In the genomic region with DNA sequence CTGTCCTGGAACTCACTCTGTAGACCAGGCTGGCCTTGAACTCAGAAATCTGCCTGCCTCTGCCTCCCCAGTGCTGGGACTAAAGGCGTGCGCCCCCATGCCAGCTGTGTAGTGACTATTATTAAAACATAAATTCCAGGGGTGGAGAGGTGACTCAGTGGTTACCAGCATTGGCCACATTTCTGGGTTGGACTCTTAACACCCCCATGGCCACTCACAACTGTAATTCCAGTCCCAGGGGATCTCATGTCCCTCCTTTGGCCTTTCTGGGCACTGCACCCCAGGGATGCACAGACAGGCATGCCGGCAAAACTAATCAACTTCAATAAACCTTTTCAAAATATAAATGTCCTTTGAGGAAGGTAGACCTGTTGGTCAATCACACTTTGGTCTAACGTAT, we compare ENCODE assay signal across 8 mouse cellular contexts. TPM values are rescaled to one million over a fixed set of nuclear protein-coding genes. Genes with fewer than 3 reads are reported as not detected.
DNase-seq lines count a peak whose midpoint lies in the region; ATAC-seq and TF ChIP-seq lines count a peak whose summit lies in the region.
"Had no signal": no experiment of that assay in that cellular context is flagged by ENCODE, and none has a peak within 500 bp of the region (broad histone marks: within the 10 kb centered on the region; RNA-seq: fewer than 3 reads in every experiment).

No protein-coding gene starts in this region.

- 85% methylated on average over 4 of the region's 4 CpGs for WGBS in lung, embryonic 14.5 days
- 87% methylated on average over 4 of the region's 4 CpGs for WGBS in forebrain, embryonic 14.5 days
- 90% methylated on average over 4 of the region's 4 CpGs for whole genome bisulfite sequencing in limb, embryonic 15.5 days
- 89% methylated on average over 4 of the region's 4 CpGs for WGBS in stomach, embryonic 16.5 days

- H3K4me3 ChIP-seq in lung, embryonic 14.5 days (ENCODE audit: low read depth, low read length): peak overlapping the region; percentile 96; the same call in 1 of the 2 replicates
- H3K4me3 ChIP-seq in forebrain, embryonic 14.5 days (ENCODE audit: low read depth, low read length): no peak overlapping the region
- H3K4me3 ChIP-seq in limb, embryonic 15.5 days: 0 out of 2 replicates have a peak overlapping the region, but pooled peaks have one; percentile 8
- H3K4me3 ChIP-seq in stomach, embryonic 16.5 days (replicated peaks; ENCODE audit: low read length): no peak overlapping the region

- peaks cover 3% of the 10 kb centered on the region; the same call in 1 of the 2 replicates for H3K4me1 ChIP-seq in lung, embryonic 14.5 days (ENCODE audit: insufficient read depth)
- H3K4me1 ChIP-seq in forebrain, embryonic 14.5 days (ENCODE audit: control insufficient read depth, insufficient read depth, low read length): peaks cover 8% of the 10 kb centered on the region
- H3K4me1 ChIP-seq in limb, embryonic 15.5 days: peaks cover 27% of the 10 kb centered on the region
- H3K4me1 ChIP-seq in stomach, embryonic 16.5 days (ENCODE audit: control insufficient read depth, insufficient read depth, low read length): peaks cover 21% of the 10 kb centered on the region

- H3K36me3 ChIP-seq in lung, embryonic 14.5 days (ENCODE audit: insufficient read depth): peaks cover 27% of the 10 kb centered on the region
- H3K36me3 ChIP-seq in forebrain, embryonic 14.5 days (ENCODE audit: control insufficient read depth, insufficient read depth, low read length): peaks cover 31% of the 10 kb centered on the region
- H3K36me3 ChIP-seq in limb, embryonic 15.5 days: peaks cover 28% of the 10 kb centered on the region
- H3K36me3 ChIP-seq in stomach, embryonic 16.5 days (ENCODE audit: control insufficient read depth, insufficient read depth, low read length): peaks cover 10% of the 10 kb centered on the region; the same call in 1 of the 2 replicates

- peak overlapping the region; percentile 75 for H3K4me2 ChIP-seq in lung, embryonic 14.5 days
- H3K4me2 ChIP-seq in forebrain, embryonic 14.5 days (ENCODE audit: low read length): peak overlapping the region; percentile 56
- peak overlapping the region; percentile 67; the same call in 1 of the 2 replicates for H3K4me2 ChIP-seq in limb, embryonic 15.5 days
- peak overlapping the region; percentile 81; the same call in 1 of the 2 replicates for H3K4me2 ChIP-seq in stomach, embryonic 16.5 days (ENCODE audit: low read depth, low read length)

- intact Hi-C loops in left cerebral cortex, postnatal 14 days (cut with DNase I): loop anchor here (5.0 kb wide), 1 partner anchor 56 kb away; the partner anchor contains the start of gene Klhdc1

- no peak for DNase-seq in lung, embryonic 14.5 days
- no peak for DNase-seq in lung, postnatal 25 days (ENCODE audit: low spot score)
- no peak for DNase-seq in forebrain, embryonic 14.5 days (ENCODE audit: low spot score)
- DNase-seq in left cerebral cortex, postnatal 14 days (ENCODE audit: low spot score in 2 of 2): no peak

- TF ChIP-seq CTCF in lung, embryonic 14.5 days (IDR thresholded peaks at IDR 0.05; ENCODE audit: low read depth): peak; percentile 23; the same call in 1 of the 2 replicates

- no peak for ATAC-seq in lung, embryonic 14.5 days (ENCODE audit: insufficient read depth)
- no peak for ATAC-seq in forebrain, embryonic 14.5 days
- no peak for ATAC-seq in limb, embryonic 15.5 days (ENCODE audit: insufficient number of reproducible peaks, low FRiP score, low TSS enrichment, low read depth)
- no peak for ATAC-seq in stomach, embryonic 16.5 days (ENCODE audit: insufficient read depth, low FRiP score)
- no peak for ATAC-seq in megakaryocyte, adult 5-6 weeks (ENCODE audit: poor library complexity, severe bottlenecking)

- H3K9me3 ChIP-seq in lung, embryonic 14.5 days (ENCODE audit: low read depth, low read length): no peaks in the 10 kb centered on the region
- H3K9me3 ChIP-seq in forebrain, embryonic 14.5 days (replicated peaks; ENCODE audit: control insufficient read depth, low read length): no peaks in the 10 kb centered on the region
- H3K9me3 ChIP-seq in limb, embryonic 15.5 days: no peaks in the 10 kb centered on the region
- H3K9me3 ChIP-seq in stomach, embryonic 16.5 days (replicated peaks; ENCODE audit: control insufficient read depth, low read length): no peaks in the 10 kb centered on the region
- H3K9me3 ChIP-seq: megakaryocyte, embryonic 14.5 days had no signal

- no peaks in the 10 kb centered on the region for H3K27me3 ChIP-seq in lung, embryonic 14.5 days (ENCODE audit: insufficient read depth, low read length)
- no peaks in the 10 kb centered on the region for H3K27me3 ChIP-seq in forebrain, embryonic 14.5 days (replicated peaks; ENCODE audit: control insufficient read depth, insufficient read depth, low read length)
- H3K27me3 ChIP-seq in limb, embryonic 15.5 days: no peaks in the 10 kb centered on the region
- H3K27me3 ChIP-seq in stomach, embryonic 16.5 days (ENCODE audit: control insufficient read depth, insufficient read depth, low read length): no peaks in the 10 kb centered on the region
- H3K27me3 ChIP-seq: megakaryocyte, embryonic 14.5 days had no signal

- H3K27ac ChIP-seq in lung, embryonic 14.5 days (ENCODE audit: low read depth): no peak overlapping the region
- no peak overlapping the region for H3K27ac ChIP-seq in forebrain, embryonic 14.5 days (ENCODE audit: low read depth, low read length)
- H3K27ac ChIP-seq in limb, embryonic 15.5 days: no peak overlapping the region
- H3K27ac ChIP-seq in stomach, embryonic 16.5 days (ENCODE audit: low read length): no peak overlapping the region

- H3K9ac ChIP-seq in lung, embryonic 14.5 days: no peak overlapping the region
- H3K9ac ChIP-seq in forebrain, embryonic 14.5 days (ENCODE audit: low read length): no peak overlapping the region
- no peak overlapping the region for H3K9ac ChIP-seq in limb, embryonic 15.5 days
- no peak overlapping the region; the same call in 1 of the 2 replicates for H3K9ac ChIP-seq in stomach, embryonic 16.5 days (ENCODE audit: low read length)

RNA-seq across cellular contexts. Expression of gene Klhdc2, which starts 1.8 kb away (rescaled TPM):
- polyA plus RNA-seq in lung, embryonic 14.5 days (2014; fragmentation: Nextera tagmentation; extraction: Ambion mirVana): 141 and 142 TPM in 2 replicates
- polyA plus RNA-seq in forebrain, embryonic 14.5 days (2014; fragmentation: Nextera tagmentation; extraction: Ambion mirVana): 286 TPM in 2 replicates
- 105 and 111 TPM in 2 replicates for polyA plus RNA-seq in limb, embryonic 15.5 days (2015; fragmentation: Nextera tagmentation; extraction: Ambion mirVana)
- polyA plus RNA-seq in stomach, embryonic 16.5 days (2015; fragmentation: Nextera tagmentation; extraction: Ambion mirVana): 74.8 and 87.2 TPM in 2 replicates
- total RNA-seq in left cerebral cortex, postnatal 14 days (2021): 100 to 1,000 TPM; 132 to 136 TPM
- total RNA-seq in megakaryocyte, adult 5-6 weeks (2015): 35.7 and 38.6 TPM in 2 replicates
- total RNA-seq in megakaryocyte, adult 5-6 weeks (2017): 34.6 and 36.8 TPM in 2 replicates

RNA-seq across cellular contexts. Expression of gene Klhdc1, which starts 57.3 kb away (rescaled TPM):
- 3.2 and 3.9 TPM in 2 replicates for polyA plus RNA-seq in lung, embryonic 14.5 days (2014; fragmentation: Nextera tagmentation; extraction: Ambion mirVana)
- 10.6 and 11.9 TPM in 2 replicates for polyA plus RNA-seq in forebrain, embryonic 14.5 days (2014; fragmentation: Nextera tagmentation; extraction: Ambion mirVana)
- 7.6 and 10.6 TPM in 2 replicates for polyA plus RNA-seq in limb, embryonic 15.5 days (2015; fragmentation: Nextera tagmentation; extraction: Ambion mirVana)
- polyA plus RNA-seq in stomach, embryonic 16.5 days (2015; fragmentation: Nextera tagmentation; extraction: Ambion mirVana): 7.2 and 7.3 TPM in 2 replicates
- 10 to 100 TPM; 17.4 to 21.1 TPM for total RNA-seq in left cerebral cortex, postnatal 14 days (2021)
- total RNA-seq in megakaryocyte, adult 5-6 weeks (2015): 0.91 and 3.5 TPM in 2 replicates
- 2.9 and 5.1 TPM in 2 replicates for total RNA-seq in megakaryocyte, adult 5-6 weeks (2017)

RNA-seq across cellular contexts. Expression of gene Nemf, which starts 58.7 kb away (rescaled TPM):
- polyA plus RNA-seq in lung, embryonic 14.5 days (2014; fragmentation: Nextera tagmentation; extraction: Ambion mirVana): 79.3 and 84.8 TPM in 2 replicates
- polyA plus RNA-seq in forebrain, embryonic 14.5 days (2014; fragmentation: Nextera tagmentation; extraction: Ambion mirVana): 67.4 and 80.0 TPM in 2 replicates
- polyA plus RNA-seq in limb, embryonic 15.5 days (2015; fragmentation: Nextera tagmentation; extraction: Ambion mirVana): 84.7 and 88.7 TPM in 2 replicates
- polyA plus RNA-seq in stomach, embryonic 16.5 days (2015; fragmentation: Nextera tagmentation; extraction: Ambion mirVana): 82.4 and 83.1 TPM in 2 replicates
- total RNA-seq in left cerebral cortex, postnatal 14 days (2021): 10 to 100 TPM; 37.9 to 39.9 TPM
- 43.7 and 44.6 TPM in 2 replicates for total RNA-seq in megakaryocyte, adult 5-6 weeks (2015)
- 67.3 and 79.7 TPM in 2 replicates for total RNA-seq in megakaryocyte, adult 5-6 weeks (2017)

Comparison
In these comparisons a context has a peak if more than half of its experiments do, and no peak if none do; other contexts are left out.
1. H3K4me3 ChIP-seq: peak in lung, embryonic 14.5 days (single experiment) and limb, embryonic 15.5 days (single experiment); none in forebrain, embryonic 14.5 days (single experiment) and stomach, embryonic 16.5 days (single experiment).
2. Peak in every context shown above with its lines, with median percentiles within 50 percentile points of each other: H3K4me2 ChIP-seq.